Mouse (Mus musculus) bone marrow, adult 2 months (tissue): ENCODE results near the gene Tenm4.

Source experiments
- CTCF ChIP-seq: fragments of 200-500 bp; IDR thresholded peaks from 2 replicates; pipeline ENCODE4 v1.5.1; 2011; ENCODE audit warnings: low read length, control low read depth; ENCODE audit not compliant: control insufficient read depth, insufficient read depth
- POLR2A ChIP-seq: fragments of 200-500 bp; IDR thresholded peaks from 2 replicates; pipeline ENCODE4 v1.6.1; 2011; ENCODE audit warnings: low read depth, mild to moderate bottlenecking, control low read depth, low read length, borderline replicate concordance; ENCODE audit not compliant: control insufficient read depth

DNA sequence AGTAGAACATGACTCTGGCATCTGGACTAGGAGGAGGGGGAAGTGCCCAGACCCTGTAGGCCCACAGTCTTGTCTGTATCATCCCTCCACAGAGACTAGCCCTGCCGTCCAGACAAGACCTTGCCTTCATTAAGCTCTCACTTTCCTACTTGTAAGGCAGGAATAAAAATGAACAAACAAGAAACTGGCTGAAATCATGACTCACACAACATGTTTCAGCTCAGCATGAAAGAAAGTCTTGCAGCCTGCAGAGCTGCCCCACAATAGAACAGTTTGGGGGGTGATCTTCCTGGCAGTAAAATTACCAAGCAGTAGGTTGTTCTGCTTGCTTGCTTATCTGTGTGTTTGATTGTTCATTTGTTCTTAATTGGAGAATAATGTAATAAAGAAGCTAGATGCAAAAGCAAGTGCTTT is 539.6 kb downstream of the Tenm4 start:
- TF ChIP-seq POLR2A (no peak), CTCF (no peak)
